Mouse (Mus musculus) neural tube, embryonic 12.5 days (tissue): ENCODE data around the gene Actrt2. TPM values are rescaled to one million over a fixed set of nuclear protein-coding genes. Genes with fewer than 3 reads are reported as not detected.

Source experiments
- ATAC-seq: fragments of 200-750 bp; cut with Nextera tagmentation; 2 replicates; pipeline ENCODE4 v1.8.0; 2017; ENCODE audit warnings: low read depth, mild to moderate bottlenecking, moderate TSS enrichment, moderate library complexity; ENCODE audit not compliant: low FRiP score
- H3K27ac ChIP-seq: fragments of 300-500 bp; sonication (generic); 2 replicates; pipeline ENCODE4 v1.5.1; 2016
- H3K27me3 ChIP-seq: fragments of 300-500 bp; sonication (generic); replicated peaks from 2 replicates; pipeline ENCODE4 v1.6.1; 2016; ENCODE audit warnings: mild to moderate bottlenecking
- H3K36me3 ChIP-seq: fragments of 300-500 bp; sonication (generic); 2 replicates; pipeline ENCODE4 v1.6.1; 2016; ENCODE audit warnings: mild to moderate bottlenecking
- H3K4me1 ChIP-seq: fragments of 300-500 bp; sonication (generic); 2 replicates; pipeline ENCODE4 v1.6.1; 2016
- H3K4me2 ChIP-seq: fragments of 300-500 bp; sonication (generic); replicated peaks from 2 replicates; pipeline ENCODE4 v1.6.1; 2016; ENCODE audit warnings: mild to moderate bottlenecking
- H3K4me3 ChIP-seq: fragments of 300-500 bp; sonication (generic); 2 replicates; pipeline ENCODE4 v1.5.1; 2016
- H3K9ac ChIP-seq: fragments of 300-500 bp; sonication (generic); 2 replicates; pipeline ENCODE4 v1.6.1; 2016; ENCODE audit warnings: mild to moderate bottlenecking
- H3K9me3 ChIP-seq: fragments of 300-500 bp; sonication (generic); 2 replicates; pipeline ENCODE4 v1.6.1; 2016; ENCODE audit warnings: mild to moderate bottlenecking
- WGBS: fragments of 180-500 bp; shearing (Covaris S2); methylation state at CpG from one replicate; pipeline ENCODE4 v1.1.7; 2016; 5-methylcytosine and 5-hydroxymethylcytosine counted together
- polyA plus RNA-seq: library from polyadenylated mRNA; unstranded; fragments of >200 nt; fragmentation: Nextera tagmentation; extraction: Ambion mirVana; gene quantifications from 2 replicates; pipeline ENCODE4 v1.2.1, GENCODE M21; 2016

Actrt2 gene
- polyA plus RNA-seq, 1 experiment from 2014 or later: not detected

DNA sequence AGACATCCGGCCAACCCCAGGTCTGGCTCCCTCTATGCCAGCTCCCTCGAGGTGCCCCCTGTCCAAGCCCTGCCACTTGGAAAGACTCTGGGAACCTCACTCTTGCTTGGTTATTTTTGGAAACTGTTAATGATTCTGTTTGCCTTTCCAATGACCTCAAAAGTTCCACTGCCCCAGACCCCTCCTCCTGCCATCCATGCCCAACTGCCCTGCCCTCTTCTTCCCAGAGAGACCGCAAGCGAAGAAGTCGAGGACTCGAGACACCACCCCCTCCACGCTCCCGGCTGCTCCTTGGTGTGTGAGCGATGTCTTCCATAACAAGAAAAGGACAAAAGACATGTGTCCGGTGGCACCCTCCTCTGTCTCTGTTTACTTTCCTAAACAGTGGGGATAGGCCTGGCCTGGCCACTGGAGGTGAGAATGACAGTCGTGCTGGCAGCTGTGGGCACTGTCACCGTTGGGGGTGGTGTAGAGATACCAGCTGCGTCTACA lies 33.3 kb upstream of the Actrt2 start:
- ATAC-seq: no peak
- no peak overlapping the region for H3K27ac ChIP-seq
- no peak overlapping the region for H3K9ac ChIP-seq
- H3K4me1 ChIP-seq: no peaks in the 10 kb centered on the region
- no peaks in the 10 kb centered on the region for H3K9me3 ChIP-seq
- no peaks in the 10 kb centered on the region for H3K27me3 ChIP-seq
- WGBS: 86% methylated on average over 13 of the region's 13 CpGs
- H3K36me3 ChIP-seq: no peaks in the 10 kb centered on the region
- H3K4me2 ChIP-seq: no peak overlapping the region
- H3K4me3 ChIP-seq: no peak overlapping the region

DNA sequence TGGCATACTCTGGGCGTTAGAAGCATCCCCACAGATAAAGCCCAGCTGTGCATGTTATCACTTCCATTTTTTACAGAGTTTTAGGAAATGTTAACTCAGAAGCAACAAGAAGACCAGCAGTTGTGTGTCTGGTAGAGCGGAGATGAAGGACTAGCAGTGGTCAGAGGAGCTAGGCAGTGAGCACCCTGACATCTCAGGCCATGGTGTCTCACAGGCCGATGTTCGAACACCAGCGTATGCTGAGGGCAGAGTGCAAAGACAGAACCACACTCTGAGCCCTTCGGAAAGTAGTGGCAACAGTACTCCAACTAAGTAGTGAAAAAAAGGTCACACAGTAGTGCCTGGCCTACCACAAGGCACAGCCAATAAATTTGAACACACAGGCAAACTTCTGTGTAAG lies 32.8 kb upstream of the Actrt2 start:
- no peak overlapping the region for H3K27ac ChIP-seq
- H3K9me3 ChIP-seq: no peaks in the 10 kb centered on the region
- 92% methylated on average over 6 of the region's 6 CpGs for whole genome bisulfite sequencing
- H3K4me3 ChIP-seq: no peak overlapping the region
- H3K4me2 ChIP-seq: no peak overlapping the region
- no peak for ATAC-seq
- H3K36me3 ChIP-seq: no peaks in the 10 kb centered on the region
- no peak overlapping the region for H3K9ac ChIP-seq
- no peaks in the 10 kb centered on the region for H3K4me1 ChIP-seq
- no peaks in the 10 kb centered on the region for H3K27me3 ChIP-seq

DNA sequence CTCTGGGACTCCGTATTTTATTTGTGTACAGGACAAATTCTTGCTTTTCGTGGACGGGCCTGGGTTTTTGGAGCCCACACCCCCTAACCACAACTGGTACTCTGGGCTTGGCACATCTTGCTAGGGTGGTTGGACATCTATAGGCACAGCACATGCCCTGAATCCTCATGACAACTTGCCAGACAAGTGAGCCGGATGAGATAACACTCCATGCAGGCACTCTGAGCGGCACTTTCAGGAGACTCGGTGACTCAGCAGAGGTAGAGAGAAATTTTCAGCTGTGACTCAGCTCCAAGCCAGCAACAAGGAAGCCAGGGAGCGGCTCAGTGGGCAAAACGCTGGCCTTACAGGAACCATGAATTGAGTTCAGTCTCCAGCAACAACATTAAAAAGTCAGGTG lies 31.6 kb upstream of the Actrt2 start:
- Histone ChIP-seq H3K4me1 (no peaks in the 10 kb centered on the region), H3K36me3 (no peaks in the 10 kb centered on the region), H3K9me3 (no peaks in the 10 kb centered on the region), H3K4me3 (no peak overlapping the region), H3K27ac (no peak overlapping the region), H3K4me2 (no peak overlapping the region), H3K27me3 (no peaks in the 10 kb centered on the region), H3K9ac (no peak overlapping the region)
- no peak for ATAC-seq
- WGBS: 91% methylated on average over 8 of the region's 8 CpGs

DNA sequence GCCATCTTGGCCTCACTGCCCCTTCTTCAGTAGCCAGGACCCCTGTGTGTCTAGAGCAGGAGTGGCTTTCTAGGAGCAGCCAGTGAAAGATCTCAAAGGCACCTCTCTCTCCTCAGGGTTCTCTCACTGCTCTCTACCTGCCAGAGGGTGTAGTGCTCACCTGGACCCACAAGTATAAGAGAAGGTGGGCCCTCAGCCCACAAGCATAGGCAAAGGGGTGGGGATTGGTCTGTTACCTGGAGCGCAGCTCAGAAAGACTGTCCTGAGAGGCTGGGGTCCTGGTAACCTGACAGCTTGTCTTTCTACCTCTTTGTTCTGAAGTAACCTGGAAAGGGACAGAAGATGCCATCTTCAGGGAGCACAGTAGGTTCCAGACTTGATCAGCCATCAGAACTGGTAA lies 31.0 kb upstream of the Actrt2 start:
- Histone ChIP-seq H3K27ac (no peak overlapping the region), H3K36me3 (no peaks in the 10 kb centered on the region), H3K4me1 (peaks cover 2% of the 10 kb centered on the region; the same call in 1 of the 2 replicates), H3K9ac (no peak overlapping the region), H3K4me2 (no peak overlapping the region), H3K9me3 (no peaks in the 10 kb centered on the region), H3K27me3 (no peaks in the 10 kb centered on the region; the same call in 1 of the 2 replicates), H3K4me3 (no peak overlapping the region)
- 94% methylated on average over 1 of the region's 1 CpGs for WGBS
- no peak for ATAC-seq

DNA sequence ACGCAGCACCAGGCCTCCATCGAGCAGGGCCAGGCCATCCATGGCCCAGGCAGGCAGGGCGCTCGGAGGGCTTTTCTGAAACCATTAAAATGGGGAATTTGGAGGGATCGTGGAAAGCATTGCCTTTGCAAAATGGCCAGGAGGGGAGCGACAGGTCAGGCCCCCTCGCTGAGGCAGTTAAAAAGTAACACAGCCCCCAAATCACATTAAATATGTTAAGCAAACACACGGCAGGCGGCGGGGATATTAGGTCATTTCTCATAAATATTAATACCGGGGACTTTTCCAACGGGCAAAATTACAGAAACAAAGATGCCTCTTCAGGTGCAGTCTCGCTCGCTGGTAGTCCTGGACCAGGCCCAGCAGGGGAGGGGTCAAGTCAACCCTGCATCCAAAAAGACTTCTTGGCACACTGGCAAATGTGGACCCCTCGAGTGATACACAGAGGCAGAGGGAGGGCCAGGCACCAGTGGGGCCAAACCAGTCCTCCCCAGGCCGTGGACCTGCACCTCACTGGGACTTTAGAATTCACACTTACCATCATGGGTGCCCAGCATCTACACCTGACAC lies 30.4 kb upstream of the Actrt2 start:
- Histone ChIP-seq H3K4me2 (no peak overlapping the region), H3K9ac (no peak overlapping the region), H3K27ac (no peak overlapping the region), H3K9me3 (no peaks in the 10 kb centered on the region), H3K27me3 (no peaks in the 10 kb centered on the region; the same call in 1 of the 2 replicates), H3K36me3 (no peaks in the 10 kb centered on the region), H3K4me1 (peaks cover 3% of the 10 kb centered on the region; the same call in 1 of the 2 replicates), H3K4me3 (no peak overlapping the region)
- no peak for ATAC-seq
- 71% methylated on average over 16 of the region's 16 CpGs for WGBS

DNA sequence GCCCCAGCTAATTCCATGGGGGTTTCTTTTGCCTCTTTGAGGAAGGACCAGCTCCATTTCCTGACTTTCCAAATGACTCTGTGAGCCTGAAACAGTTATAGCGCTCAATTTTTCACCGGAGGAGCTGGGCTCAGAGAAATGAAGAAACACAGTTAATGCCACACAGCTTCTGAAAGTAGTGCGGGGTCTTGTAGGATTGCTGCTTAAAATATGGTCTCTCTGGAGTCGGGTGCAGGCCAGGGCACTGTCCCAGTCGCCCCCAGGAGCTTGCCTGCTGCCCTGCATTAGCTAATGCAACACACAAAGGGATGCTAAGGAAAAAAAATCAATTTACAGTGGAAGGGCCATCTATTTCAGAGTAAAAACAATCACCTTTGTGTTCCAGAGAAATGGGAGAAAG lies 29.8 kb upstream of the Actrt2 start:
- H3K9ac ChIP-seq: no peak overlapping the region
- no peak for ATAC-seq
- no peak overlapping the region for H3K4me3 ChIP-seq
- H3K27ac ChIP-seq: no peak overlapping the region
- no peaks in the 10 kb centered on the region; the same call in 1 of the 2 replicates for H3K27me3 ChIP-seq
- H3K36me3 ChIP-seq: no peaks in the 10 kb centered on the region
- 81% methylated on average over 5 of the region's 5 CpGs for WGBS
- peaks cover 3% of the 10 kb centered on the region; the same call in 1 of the 2 replicates for H3K4me1 ChIP-seq
- H3K4me2 ChIP-seq: no peak overlapping the region
- no peaks in the 10 kb centered on the region for H3K9me3 ChIP-seq

DNA sequence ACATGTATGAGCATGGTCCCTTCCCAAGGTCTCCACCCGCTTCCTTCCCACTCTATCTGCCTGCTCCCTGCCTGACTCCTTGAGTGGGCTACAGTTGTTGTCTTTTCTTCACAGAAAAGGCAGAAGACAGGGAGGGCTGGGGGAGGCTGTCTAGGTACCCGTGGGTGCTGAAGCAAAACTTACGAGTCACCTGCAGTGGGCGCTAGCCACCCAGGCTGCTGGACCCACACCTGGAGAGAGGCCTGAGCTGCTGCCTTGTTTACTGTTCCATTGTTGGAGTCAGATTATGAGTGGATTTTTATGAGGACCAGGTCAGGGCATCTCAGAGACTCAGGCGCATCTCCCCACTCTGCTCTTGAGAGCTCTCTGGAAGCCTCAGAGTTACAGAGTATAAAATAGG lies 28.9 kb upstream of the Actrt2 start:
- Histone ChIP-seq H3K9ac (no peak overlapping the region), H3K27me3 (no peaks in the 10 kb centered on the region; the same call in 1 of the 2 replicates), H3K4me2 (no peak overlapping the region), H3K9me3 (no peaks in the 10 kb centered on the region), H3K36me3 (no peaks in the 10 kb centered on the region), H3K4me3 (no peak overlapping the region), H3K4me1 (peaks cover 3% of the 10 kb centered on the region; the same call in 1 of the 2 replicates), H3K27ac (no peak overlapping the region)
- WGBS: 72% methylated on average over 5 of the region's 5 CpGs
- no peak for ATAC-seq

DNA sequence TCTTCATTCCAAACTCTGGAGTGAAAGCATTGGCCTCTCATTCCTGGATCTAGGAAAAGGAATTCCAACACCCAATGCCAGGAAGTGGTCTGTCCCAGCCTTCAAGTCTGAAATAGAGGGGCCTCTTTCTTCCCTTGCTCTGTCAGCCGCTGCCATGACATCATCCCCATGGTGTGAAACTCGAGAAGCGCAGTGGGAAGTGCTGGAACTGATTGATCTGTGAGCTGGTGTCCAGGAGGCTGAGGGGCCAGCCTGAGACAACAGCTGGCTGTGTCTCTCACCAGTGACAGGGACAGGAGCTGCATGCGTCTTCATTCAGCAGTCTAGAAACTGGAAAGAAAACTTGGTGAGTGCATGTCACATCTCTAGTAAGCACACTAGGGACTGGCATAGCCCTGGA lies 28.5 kb upstream of the Actrt2 start:
- no peak for ATAC-seq
- Histone ChIP-seq H3K27me3 (no peaks in the 10 kb centered on the region; the same call in 1 of the 2 replicates), H3K4me2 (no peak overlapping the region), H3K4me3 (no peak overlapping the region), H3K36me3 (no peaks in the 10 kb centered on the region), H3K9ac (no peak overlapping the region), H3K27ac (no peak overlapping the region), H3K4me1 (peaks cover 3% of the 10 kb centered on the region; the same call in 1 of the 2 replicates), H3K9me3 (no peaks in the 10 kb centered on the region)
- 23% methylated on average over 4 of the region's 4 CpGs for WGBS

DNA sequence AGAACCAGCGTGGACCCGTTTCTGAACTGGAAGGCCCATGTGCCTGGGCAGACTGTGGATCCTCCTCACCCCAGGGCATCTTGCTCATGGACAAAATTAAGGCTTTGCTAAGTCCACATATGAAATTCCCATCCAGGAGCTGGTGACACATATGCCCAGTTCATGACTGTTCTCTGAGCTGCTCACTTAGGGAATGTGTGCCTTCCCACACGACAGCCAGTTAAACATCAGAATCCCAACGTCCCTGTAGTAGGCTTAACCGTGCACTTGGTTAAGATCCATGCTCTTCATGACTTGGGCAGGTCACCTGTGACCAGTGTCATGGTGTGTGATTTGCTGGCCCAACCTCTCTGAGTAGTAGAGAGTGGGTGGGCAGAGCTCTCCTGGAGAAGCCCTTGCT lies 26.7 kb upstream of the Actrt2 start:
- Histone ChIP-seq H3K9me3 (no peaks in the 10 kb centered on the region), H3K4me2 (no peak overlapping the region), H3K4me1 (peaks cover 3% of the 10 kb centered on the region; the same call in 1 of the 2 replicates), H3K27ac (no peak overlapping the region), H3K27me3 (no peaks in the 10 kb centered on the region; the same call in 1 of the 2 replicates), H3K9ac (no peak overlapping the region), H3K36me3 (no peaks in the 10 kb centered on the region), H3K4me3 (no peak overlapping the region)
- WGBS: 94% methylated on average over 5 of the region's 5 CpGs
- no peak for ATAC-seq

DNA sequence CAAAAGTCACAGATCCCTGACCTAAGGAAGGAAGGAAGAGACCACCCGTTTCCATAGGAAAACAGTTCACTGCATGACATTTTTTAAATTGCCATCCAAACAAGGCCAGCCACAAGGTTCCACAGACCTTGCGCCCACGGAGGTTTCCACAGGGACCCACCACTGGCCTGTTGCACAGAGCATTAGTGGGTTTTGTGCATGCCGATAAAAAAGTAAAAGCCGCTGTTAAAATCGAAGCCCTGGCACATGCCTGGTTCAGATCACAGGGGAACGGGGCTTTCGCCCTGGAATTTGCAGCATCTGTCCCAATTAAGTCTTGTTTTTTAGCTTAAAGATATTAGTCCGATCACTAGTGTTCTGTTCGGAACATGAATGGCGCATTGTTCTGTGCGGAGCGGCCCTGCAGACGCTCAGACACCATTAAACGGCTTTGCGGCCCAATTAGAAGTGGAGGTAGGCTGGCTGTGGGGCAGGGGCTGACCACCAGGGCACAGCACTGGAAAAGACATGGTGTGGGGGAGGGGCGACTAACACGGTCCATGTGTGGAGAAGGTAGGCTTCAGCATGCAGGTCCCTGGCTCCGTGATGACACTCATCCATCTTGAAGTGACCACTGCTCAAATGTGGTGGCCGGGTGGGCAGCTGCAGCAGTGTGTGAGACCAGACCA lies 25.8 kb upstream of the Actrt2 start:
- Histone ChIP-seq H3K27ac (no peak overlapping the region), H3K4me1 (peaks cover 3% of the 10 kb centered on the region; the same call in 1 of the 2 replicates), H3K9me3 (no peaks in the 10 kb centered on the region), H3K4me3 (no peak overlapping the region), H3K27me3 (no peaks in the 10 kb centered on the region; the same call in 1 of the 2 replicates), H3K4me2 (no peak overlapping the region), H3K9ac (no peak overlapping the region), H3K36me3 (no peaks in the 10 kb centered on the region)
- no peak for ATAC-seq
- 62% methylated on average over 20 of the region's 20 CpGs for WGBS

DNA sequence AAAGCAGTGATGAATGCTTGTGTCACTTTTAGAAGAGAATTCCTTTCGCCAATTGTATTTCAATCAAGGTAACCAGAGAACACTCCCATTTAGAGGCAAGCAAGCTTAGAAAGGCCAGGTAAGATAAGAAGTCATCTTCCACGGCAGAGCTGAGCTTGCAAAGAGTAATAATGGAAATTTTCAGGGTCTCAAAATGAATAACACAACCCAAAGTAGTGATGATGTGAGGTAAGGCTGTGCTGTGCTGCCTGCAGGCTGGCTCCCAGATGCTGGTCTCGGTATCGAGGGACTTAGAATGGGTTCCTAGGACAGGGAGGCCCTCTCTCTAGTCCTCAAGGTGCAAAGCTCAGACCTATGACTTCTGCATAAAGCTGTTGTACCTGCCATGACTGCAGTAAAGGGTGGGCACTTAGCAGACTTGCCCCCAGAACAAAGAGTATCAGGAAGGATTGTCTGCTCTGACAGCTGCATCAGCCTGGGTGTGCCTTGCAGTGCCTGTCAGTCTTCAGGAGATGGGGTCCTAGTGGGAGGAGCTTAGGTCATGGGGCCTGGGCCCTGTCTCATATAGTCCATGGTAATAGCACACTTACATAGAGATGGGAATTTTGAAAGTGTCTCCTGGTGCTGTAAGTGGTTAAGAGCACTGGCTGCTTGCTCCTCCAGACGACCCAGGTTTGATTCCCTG lies 15.5 kb upstream of the Actrt2 start:
- WGBS: 83% methylated on average over 5 of the region's 5 CpGs
- ATAC-seq: no peak
- H3K4me2 ChIP-seq: no peak overlapping the region

DNA sequence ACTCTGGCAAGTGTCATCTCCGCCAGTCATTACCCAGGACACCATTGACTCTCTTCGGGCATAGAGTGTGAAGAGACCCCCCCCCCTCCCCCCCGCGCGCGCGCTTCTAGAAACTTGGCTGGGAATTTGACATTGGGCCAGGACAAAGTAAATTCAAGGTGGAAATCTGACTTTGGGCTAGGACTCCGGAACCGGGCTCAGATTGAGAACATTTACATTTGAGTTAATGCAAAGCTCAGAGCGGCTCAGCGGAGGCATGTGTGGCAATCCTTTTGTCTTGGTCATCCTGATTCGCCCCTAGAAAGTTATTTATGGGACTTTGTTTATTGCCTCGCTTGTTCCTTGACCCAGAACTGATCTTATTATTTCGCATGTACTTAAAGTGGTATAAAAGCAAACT lies 14.6 kb upstream of the Actrt2 start:
- peaks cover 10% of the 10 kb centered on the region; the same call in 1 of the 2 replicates for H3K27me3 ChIP-seq
- no peak overlapping the region for H3K4me3 ChIP-seq
- no peak overlapping the region for H3K27ac ChIP-seq
- no peak overlapping the region for H3K4me2 ChIP-seq
- WGBS: 13% methylated on average over 14 of the region's 14 CpGs
- H3K4me1 ChIP-seq: peaks cover 3% of the 10 kb centered on the region; the same call in 1 of the 2 replicates
- no peaks in the 10 kb centered on the region for H3K36me3 ChIP-seq
- no peak overlapping the region for H3K9ac ChIP-seq
- no peak for ATAC-seq
- H3K9me3 ChIP-seq: no peaks in the 10 kb centered on the region

More for the DNA sequence above, 15.5 kb upstream of the Actrt2 start:
- Histone ChIP-seq H3K4me1 (peaks cover 3% of the 10 kb centered on the region; the same call in 1 of the 2 replicates), H3K27me3 (peaks cover 5% of the 10 kb centered on the region), H3K36me3 (no peaks in the 10 kb centered on the region), H3K27ac (no peak overlapping the region), H3K9me3 (no peaks in the 10 kb centered on the region), H3K9ac (no peak overlapping the region), H3K4me3 (no peak overlapping the region)
